Mouse (Mus musculus) kidney, adult 2 months (tissue): ENCODE data around the gene Astn2. TPM values are rescaled to one million over a fixed set of nuclear protein-coding genes. Genes with fewer than 3 reads are reported as not detected.

Source experiments
- DNase-seq: peaks from one replicate; pipeline ENCODE4 v3.0.0; 2021
- H3K27ac ChIP-seq: fragments of 200-500 bp; 2 replicates; pipeline ENCODE4 v1.5.1; 2012; ENCODE audit warnings: low read depth, low read length, control low read depth, inconsistent platforms; ENCODE audit not compliant: insufficient read depth
- H3K27me3 ChIP-seq: fragments of 200-500 bp; replicated peaks from 2 replicates; pipeline ENCODE4 v1.6.1; 2012; ENCODE audit warnings: mild to moderate bottlenecking, moderate library complexity, low read length, inconsistent platforms; ENCODE audit not compliant: control insufficient read depth, insufficient read depth
- H3K36me3 ChIP-seq: fragments of 200-500 bp; 2 replicates; pipeline ENCODE4 v1.6.1; 2012; ENCODE audit warnings: mild to moderate bottlenecking, moderate library complexity, low read length, inconsistent platforms; ENCODE audit not compliant: control insufficient read depth, insufficient read depth
- H3K4me1 ChIP-seq: fragments of 200-500 bp; 2 replicates; pipeline ENCODE4 v1.6.1; 2011; ENCODE audit warnings: low read length; ENCODE audit not compliant: control insufficient read depth, insufficient read depth
- H3K4me3 ChIP-seq: fragments of 200-500 bp; 2 replicates; pipeline ENCODE4 v1.5.1; 2011; ENCODE audit warnings: mild to moderate bottlenecking, low read depth, low read length, control low read depth; ENCODE audit not compliant: insufficient read depth
- CTCF ChIP-seq: fragments of 200-500 bp; conservative IDR thresholded peaks from 2 replicates; pipeline ENCODE4 v1.5.1; 2011; ENCODE audit warnings: low read depth, mild to moderate bottlenecking, control low read depth, low read length, moderate library complexity, mixed read lengths; ENCODE audit not compliant: insufficient read depth, insufficient read length
- POLR2A ChIP-seq: fragments of 200-500 bp; IDR thresholded peaks from one replicate; pipeline ENCODE4 v1.6.1; 2011; ENCODE audit warnings: low read depth, low read length, control low read depth
- WGBS: fragments of 180-500 bp; shearing (Covaris S2); methylation state at CpG from one replicate; pipeline ENCODE4 v1.1.7; 2018; 5-methylcytosine and 5-hydroxymethylcytosine counted together
- polyA plus RNA-seq: library from polyadenylated mRNA; depleted of rRNA; stranded (reverse); fragments of >200 nt; gene quantifications from 2 replicates; pipeline ENCODE4 v1.2.3, GENCODE M21; 2012

The Astn2 gene
- polyA plus RNA-seq, 1 experiment = 2.5 TPM

DNA sequence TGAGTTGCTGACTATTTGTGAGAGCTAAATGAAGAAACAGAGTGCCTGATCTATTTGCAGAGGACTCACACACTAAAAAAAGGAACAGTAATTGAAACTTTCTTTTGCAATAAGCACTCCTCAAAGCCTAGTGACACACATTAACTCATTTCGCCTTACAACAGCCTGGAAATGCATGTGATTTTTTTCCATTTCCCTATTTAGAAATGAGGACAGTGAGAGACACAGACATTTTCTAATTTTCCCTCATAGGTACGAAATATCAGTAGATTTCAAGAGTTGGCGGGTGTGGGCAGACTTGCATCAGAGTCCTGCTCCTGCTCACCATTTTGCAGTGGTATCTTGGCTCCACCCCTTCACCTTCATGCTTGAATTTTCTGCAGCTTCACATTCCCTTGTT lies 233.6 kb downstream of the Astn2 start:
- H3K27ac ChIP-seq = no peak overlapping the region
- H3K27me3 ChIP-seq = no peaks in the 10 kb centered on the region
- no peak for DNase-seq
- no peaks in the 10 kb centered on the region for H3K4me1 ChIP-seq
- TF ChIP-seq CTCF (no peak), POLR2A (no peak)
- WGBS = 86% methylated on average over 3 of the region's 3 CpGs
- no peak overlapping the region for H3K4me3 ChIP-seq
- H3K36me3 ChIP-seq = no peaks in the 10 kb centered on the region

DNA sequence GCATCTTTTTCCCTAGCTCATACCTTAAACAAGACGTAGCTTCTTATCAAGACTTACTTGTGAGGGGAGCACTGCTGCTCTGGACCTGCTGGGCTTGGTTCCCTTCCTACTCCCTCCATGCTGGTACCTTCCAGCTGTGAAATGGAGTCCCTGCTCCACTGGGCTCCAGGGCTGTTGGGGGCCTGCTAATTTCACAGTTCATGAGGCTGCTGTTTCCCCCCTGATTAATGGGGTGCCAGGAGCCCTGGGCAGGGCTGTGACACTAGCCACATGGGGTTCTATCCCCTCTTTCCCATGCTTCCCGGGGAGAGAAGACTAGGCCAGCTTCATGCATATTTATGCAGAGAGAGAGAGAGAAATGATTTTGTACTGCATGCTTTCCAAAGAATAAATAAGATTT lies 234.9 kb downstream of the Astn2 start:
- no peak for DNase-seq
- Histone ChIP-seq H3K27me3 (no peaks in the 10 kb centered on the region), H3K4me1 (no peaks in the 10 kb centered on the region), H3K36me3 (no peaks in the 10 kb centered on the region), H3K27ac (no peak overlapping the region), H3K4me3 (no peak overlapping the region)
- WGBS = 47% methylated on average over 2 of the region's 2 CpGs
- TF ChIP-seq POLR2A = no peak
- no peak for TF ChIP-seq CTCF

DNA sequence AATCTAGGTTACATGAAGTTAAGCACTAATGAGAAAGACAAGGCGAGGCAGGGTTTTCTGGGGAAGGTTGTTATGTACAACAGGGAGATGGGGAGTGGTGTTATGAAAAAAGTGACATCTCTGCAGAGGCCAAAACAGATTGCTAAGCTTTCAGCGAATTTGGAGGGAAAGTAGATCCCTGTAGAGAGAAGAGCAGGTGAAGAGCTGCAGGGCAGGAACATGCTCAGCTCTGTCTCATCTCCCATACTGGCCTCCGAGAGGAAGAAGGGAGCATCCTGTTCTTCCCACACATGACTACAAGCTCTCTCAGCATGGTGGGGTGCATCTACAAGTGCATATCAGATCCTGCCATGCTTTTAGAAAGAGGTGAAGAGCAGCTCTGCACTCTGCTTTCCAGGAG lies 245.7 kb downstream of the Astn2 start:
- DNase-seq = no peak
- 70% methylated on average over 3 of the region's 3 CpGs for WGBS
- no peaks in the 10 kb centered on the region for H3K36me3 ChIP-seq
- TF ChIP-seq POLR2A = no peak
- TF ChIP-seq CTCF = no peak
- H3K4me1 ChIP-seq = no peaks in the 10 kb centered on the region
- H3K4me3 ChIP-seq = no peak overlapping the region
- H3K27ac ChIP-seq = no peak overlapping the region
- no peaks in the 10 kb centered on the region for H3K27me3 ChIP-seq

DNA sequence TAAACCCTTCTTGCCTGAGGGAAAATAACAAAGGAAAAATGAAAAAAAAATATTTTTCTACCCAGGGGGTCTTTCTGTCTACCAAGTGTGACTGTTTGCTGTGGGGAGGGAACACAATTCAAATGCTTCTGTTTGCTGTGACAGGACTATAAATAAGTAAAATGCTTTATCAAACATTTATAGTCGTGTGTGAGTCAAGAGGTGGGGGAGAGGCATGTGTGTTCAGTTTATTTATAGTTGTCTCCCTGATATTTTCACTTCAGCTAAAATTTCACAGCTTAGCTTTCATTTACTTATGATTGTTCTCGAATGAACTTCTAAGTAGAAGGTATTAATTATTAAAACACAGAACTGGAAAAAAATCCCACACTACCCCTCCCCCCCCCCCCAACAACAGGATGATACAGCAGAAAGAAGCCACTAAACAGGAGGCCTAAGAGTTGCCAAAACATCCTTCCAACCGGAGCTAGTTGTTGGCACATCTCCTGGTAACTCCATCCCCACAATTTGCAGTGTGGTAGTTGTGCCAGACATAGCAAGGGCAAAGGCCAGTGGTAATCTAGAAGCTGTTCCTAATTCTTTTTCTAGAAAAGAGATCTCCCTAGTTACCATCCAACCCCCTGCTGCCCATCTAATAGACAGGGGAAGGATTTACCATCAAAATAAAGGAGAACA lies 246.8 kb downstream of the Astn2 start:
- Histone ChIP-seq H3K27me3 (no peaks in the 10 kb centered on the region), H3K4me1 (no peaks in the 10 kb centered on the region), H3K4me3 (no peak overlapping the region), H3K27ac (no peak overlapping the region), H3K36me3 (no peaks in the 10 kb centered on the region)
- DNase-seq = no peak
- 23% methylated on average over 3 of the region's 3 CpGs for WGBS
- no peak for TF ChIP-seq POLR2A
- no peak for TF ChIP-seq CTCF

DNA sequence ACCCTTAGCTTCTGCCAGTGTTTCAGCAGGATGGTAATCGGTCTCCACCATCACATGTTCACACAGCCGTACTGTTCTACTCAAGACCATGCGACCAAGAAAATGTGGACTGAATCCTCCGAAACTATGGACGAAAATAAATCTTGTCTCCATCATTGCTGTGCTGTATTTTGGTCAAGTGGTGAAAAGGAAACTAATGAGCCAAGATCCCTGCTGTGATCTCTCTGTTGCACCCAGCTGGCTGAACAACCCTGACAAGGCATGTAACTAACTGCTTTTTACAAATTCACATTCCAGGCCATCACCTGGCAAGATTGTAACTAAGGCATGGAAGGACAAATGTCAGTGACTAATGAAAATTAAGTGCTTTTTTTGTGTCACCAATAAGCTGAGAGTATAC lies 257.9 kb downstream of the Astn2 start:
- TF ChIP-seq CTCF = no peak
- TF ChIP-seq POLR2A = no peak
- Histone ChIP-seq H3K36me3 (no peaks in the 10 kb centered on the region), H3K4me3 (no peak overlapping the region), H3K27me3 (no peaks in the 10 kb centered on the region), H3K4me1 (no peaks in the 10 kb centered on the region), H3K27ac (no peak overlapping the region)
- no peak for DNase-seq
- 86% methylated on average over 5 of the region's 5 CpGs for WGBS

DNA sequence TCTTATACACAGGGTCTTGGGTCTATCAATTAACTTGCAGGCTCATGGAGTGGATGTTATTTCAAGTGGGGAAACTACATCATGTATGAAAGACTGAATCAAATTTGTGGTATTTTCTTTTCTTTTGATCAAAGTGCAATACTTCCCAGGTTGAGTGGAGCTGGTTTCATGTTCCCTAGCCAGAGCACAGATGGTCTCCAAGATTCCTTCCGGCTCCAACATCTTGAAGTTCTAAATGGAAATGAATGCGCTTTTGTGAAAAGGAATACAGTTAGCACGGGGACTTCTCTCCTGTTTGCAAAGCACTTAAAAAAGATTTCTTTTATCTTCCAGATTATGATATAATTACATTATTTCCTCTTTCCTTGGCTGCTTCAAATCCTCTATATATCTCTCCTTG lies 278.2 kb downstream of the Astn2 start:
- Histone ChIP-seq H3K36me3 (no peaks in the 10 kb centered on the region), H3K4me1 (no peaks in the 10 kb centered on the region), H3K27ac (no peak overlapping the region), H3K4me3 (no peak overlapping the region), H3K27me3 (no peaks in the 10 kb centered on the region)
- WGBS = 49% methylated on average over 3 of the region's 3 CpGs
- no peak for DNase-seq
- TF ChIP-seq CTCF (no peak), POLR2A (no peak)

DNA sequence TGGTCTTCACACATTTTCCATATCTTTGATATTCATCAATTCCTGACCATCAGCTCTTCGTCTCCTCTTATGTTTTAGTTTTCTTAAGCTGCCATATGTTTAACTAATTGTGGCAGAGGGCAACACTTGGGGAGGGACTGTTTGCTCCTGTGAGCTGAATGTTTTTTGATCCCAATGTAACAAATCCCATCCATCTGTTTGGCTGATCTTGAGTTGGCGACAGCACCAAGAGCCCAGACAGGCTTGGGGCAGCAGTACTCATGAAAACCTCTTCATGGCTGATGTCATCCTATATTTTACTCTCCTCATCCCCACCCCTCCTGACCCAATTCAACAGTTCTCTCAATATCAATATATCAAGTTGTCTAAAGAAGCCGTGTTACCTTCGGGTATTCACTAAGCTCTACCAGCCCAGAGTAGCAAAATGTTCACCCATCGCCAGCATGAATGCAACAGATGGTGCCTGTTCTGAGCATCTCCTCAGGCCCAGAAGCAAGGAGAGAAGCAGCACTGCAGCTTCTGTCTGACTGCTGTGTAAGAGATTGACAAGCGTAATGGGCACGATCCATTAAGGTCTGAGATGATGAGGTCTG lies 281.5 kb downstream of the Astn2 start:
- WGBS = 85% methylated on average over 7 of the region's 7 CpGs
- no peak overlapping the region for H3K4me3 ChIP-seq
- H3K36me3 ChIP-seq = no peaks in the 10 kb centered on the region
- DNase-seq = no peak
- no peaks in the 10 kb centered on the region for H3K4me1 ChIP-seq
- no peaks in the 10 kb centered on the region for H3K27me3 ChIP-seq
- no peak for TF ChIP-seq CTCF
- TF ChIP-seq POLR2A = no peak
- H3K27ac ChIP-seq = no peak overlapping the region
